Mouse (Mus musculus): ENCODE results near the gene Fam208a. TPM values are rescaled to one million over a fixed set of nuclear protein-coding genes. Genes with fewer than 3 reads are reported as not detected.

Gene Fam208a
- total RNA-seq (2023) = 45.8 TPM

GRCm38 (mm10) chr14:27428573-27428972 lies at the start of gene Fam208a:
Gene Fam208a (plus strand): TSS chr14:27428834.

DNA sequence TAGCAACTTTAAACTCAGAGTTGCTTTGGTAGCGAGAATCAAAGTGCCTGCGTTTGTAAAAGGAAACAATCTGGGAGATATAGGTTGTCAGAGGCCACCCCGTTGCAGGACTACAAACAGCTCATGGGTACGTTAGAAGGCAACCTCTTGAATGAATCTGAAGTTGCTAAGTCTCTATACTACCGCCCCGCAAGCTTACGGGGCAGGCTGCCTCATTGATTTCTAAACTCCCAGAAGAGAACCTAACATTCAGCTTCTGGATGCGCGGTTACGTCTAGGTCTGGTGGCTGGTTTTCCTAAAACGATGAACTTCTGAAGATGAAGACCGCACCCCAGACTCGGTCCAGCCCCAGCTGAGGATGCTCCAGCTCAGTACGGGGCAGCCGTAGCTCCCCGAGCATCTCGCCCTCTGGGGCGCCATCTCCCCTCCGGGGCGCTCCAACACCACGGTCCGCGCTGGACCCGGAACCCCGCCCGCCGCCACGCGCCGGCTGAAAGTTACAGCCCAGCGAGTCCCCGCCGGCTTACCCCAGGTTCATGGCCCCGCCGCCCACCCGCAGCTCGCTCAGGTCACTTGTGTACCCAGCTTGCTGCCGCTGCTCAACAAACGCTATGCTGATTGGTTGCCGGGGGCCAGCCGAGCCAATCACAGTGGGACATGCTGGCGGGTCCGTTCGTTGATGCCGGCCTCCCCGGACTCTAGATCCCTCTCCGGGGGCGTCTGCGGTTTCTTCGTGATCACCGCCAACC lies 79.4 kb downstream of the Fam208a start, which contains the start of gene Ccdc66:
Ccdc66 (minus strand) TSS at position 567 of the 750 bp plus-strand sequence.

Other genes with a start within 250 kb of the Fam208a start
- 18.2 TPM for gene Ccdc66, start 79.6 kb downstream of the Fam208a start, total RNA-seq (2023)
- not detected for gene Erc2, start 193.6 kb downstream of the Fam208a start, total RNA-seq (2023)

All from CD4-positive naive resting alpha-beta T cell, adult 57 days (primary cell).